Mouse (Mus musculus) brain, embryonic 14.5 days (tissue): Measurements from ENCODE around the gene Tmem238l. TPM values are rescaled to one million over a fixed set of nuclear protein-coding genes. Genes with fewer than 3 reads are reported as not detected.
A peak's percentile ranks its signal among the peaks of the same experiment; 100 is the strongest.

Source experiments
- DNase-seq: peaks from one replicate; pipeline ENCODE4 v3.0.0-alpha.2; 2011; ENCODE audit warnings: low read depth
- CTCF ChIP-seq: fragments of 200-500 bp; IDR thresholded peaks from 2 replicates; pipeline ENCODE4 v1.5.1; 2012; ENCODE audit warnings: inconsistent platforms, mild to moderate bottlenecking, moderate library complexity, borderline replicate concordance; ENCODE audit not compliant: insufficient read depth, insufficient read length; ENCODE audit errors: extremely low read depth
- POLR2A ChIP-seq: fragments of 200-500 bp; IDR thresholded peaks from 2 replicates; pipeline ENCODE4 v1.6.1; 2012; ENCODE audit warnings: mild to moderate bottlenecking, inconsistent platforms, borderline replicate concordance; ENCODE audit not compliant: poor library complexity, insufficient read depth, insufficient read length, severe bottlenecking; ENCODE audit errors: extremely low read depth
- polyA plus RNA-seq: library from polyadenylated mRNA; depleted of rRNA; stranded (reverse); fragments of >200 nt; gene quantifications from 2 replicates; pipeline ENCODE4 v1.2.3, GENCODE M21; 2012; rRNA removed

Gene Tmem238l
- polyA plus RNA-seq, 1 experiment = 0.10 TPM

DNA sequence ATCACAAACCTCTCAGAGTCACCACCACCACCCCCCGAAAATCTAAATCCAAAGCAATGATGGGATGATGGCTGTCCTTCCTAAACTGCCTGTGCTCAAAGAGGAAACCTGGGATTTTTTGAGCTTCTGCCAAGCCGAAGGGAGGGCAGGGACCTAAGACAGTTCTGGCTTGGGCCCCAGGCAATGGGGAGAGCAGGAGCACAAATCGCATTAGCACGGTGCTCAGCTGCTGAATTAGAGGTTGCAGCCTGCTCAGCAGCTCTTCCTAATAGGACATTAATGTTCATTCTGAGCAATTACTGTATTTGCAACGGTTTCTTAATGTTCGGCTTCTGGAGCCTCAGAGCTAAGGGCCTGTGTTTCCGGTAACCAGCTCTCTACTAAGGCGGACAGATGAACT, 51.5 kb downstream of the Tmem238l start:
- TF ChIP-seq CTCF (no peak), POLR2A (no peak)
- DNase-seq = peak; percentile 81

GRCm38 (mm10) chr11:67008528-67008927, 52.1 kb downstream of the Tmem238l start:
- no peak for TF ChIP-seq CTCF
- no peak for TF ChIP-seq POLR2A
- DNase-seq = no peak

DNA sequence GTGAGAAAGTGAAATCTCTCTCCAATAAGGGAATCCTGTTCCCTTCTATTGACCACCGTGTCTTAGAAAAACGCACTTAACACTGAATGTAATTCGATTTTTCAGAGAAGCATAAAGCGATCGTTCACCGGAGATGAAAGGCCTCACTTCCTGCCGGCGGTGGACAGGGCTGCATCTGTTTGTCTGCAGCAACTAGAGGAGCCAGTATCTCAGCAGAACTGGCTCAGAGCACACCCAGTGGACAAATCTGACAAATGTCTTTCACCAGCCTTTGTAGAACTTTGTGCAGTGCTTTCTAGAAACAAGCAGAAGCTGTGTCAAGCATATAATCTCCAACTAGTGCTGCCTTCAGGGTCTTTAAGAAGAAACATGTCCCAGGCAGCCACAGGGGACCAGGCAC, 54.0 kb downstream of the Tmem238l start:
- TF ChIP-seq POLR2A (no peak), CTCF (peak; percentile 53; the same call in 1 of the 2 replicates)
- DNase-seq = peak; percentile 74

DNA sequence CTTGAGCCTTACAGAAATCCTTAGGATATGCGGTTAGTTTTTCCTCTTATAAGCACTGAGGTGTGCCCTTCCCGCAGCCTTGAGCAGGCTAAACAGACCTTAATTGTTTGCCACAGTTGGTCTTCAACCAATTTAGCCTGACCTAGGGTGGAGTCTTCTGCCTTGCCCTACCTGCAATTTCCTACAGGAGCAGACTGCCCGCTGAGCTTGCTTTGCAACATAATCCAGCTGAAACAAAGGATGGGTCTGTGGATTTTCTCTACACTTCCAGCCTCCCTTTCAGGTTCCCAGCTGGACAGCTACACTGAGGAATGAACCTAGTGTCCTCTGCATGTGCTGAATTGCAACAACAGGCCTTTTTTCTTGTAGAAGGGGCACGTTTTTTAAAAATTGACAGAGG, 55.2 kb downstream of the Tmem238l start:
- TF ChIP-seq CTCF (no peak), POLR2A (no peak)

More for the DNA sequence above, 55.2 kb downstream of the Tmem238l start:
- no peak for DNase-seq

Other genes with a start within 250 kb of the Tmem238l start
- gene Pirt, start 44.7 kb upstream of the Tmem238l start, polyA plus RNA-seq = 0.25 and 1.7 TPM in 2 replicates
- 0.45 and 0.93 TPM in 2 replicates for gene Tmem220, start 68.5 kb downstream of the Tmem238l start, polyA plus RNA-seq
- 28.8 and 33.5 TPM in 2 replicates for gene Adprm, start 96.0 kb downstream of the Tmem238l start, polyA plus RNA-seq
- gene Sco1, start 96.0 kb downstream of the Tmem238l start, polyA plus RNA-seq = 5.6 and 7.5 TPM in 2 replicates
- gene Myh3, start 121.7 kb downstream of the Tmem238l start, polyA plus RNA-seq = 1.2 and 1.4 TPM in 2 replicates
- gene Myh2, start 214.4 kb downstream of the Tmem238l start, polyA plus RNA-seq = 0.08 TPM in 1 of 2 replicates, not detected in the other
- gene Myh1, start 243.4 kb downstream of the Tmem238l start, polyA plus RNA-seq = 0.01 and 0.04 TPM in 2 replicates